In the genomic region with DNA sequence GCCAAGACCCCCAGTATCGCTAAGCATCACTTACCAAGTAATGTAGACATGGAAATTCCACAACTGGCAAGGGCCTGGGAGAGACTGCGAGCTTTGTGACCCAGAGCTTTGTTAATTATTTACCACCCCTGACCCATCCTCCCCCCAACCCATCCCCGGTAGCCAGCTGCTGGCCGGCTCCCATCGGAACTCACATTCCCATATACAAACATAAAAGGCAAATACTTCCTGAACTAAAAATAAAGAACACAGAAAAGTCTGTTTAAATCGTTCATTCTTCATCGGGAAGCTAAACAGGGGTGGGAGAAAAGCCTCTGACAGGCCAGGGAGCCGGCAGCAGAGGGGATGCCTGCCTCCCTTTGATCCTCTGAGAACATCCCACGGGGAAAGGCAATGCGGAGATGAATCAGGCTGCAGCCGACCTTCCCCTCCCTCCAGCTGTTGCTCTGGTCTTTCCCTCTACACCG, we compare ENCODE assay signal across 7 mouse cellular contexts.
DNase-seq lines count a peak whose midpoint lies in the region; ATAC-seq lines count a peak whose summit lies in the region.

No protein-coding gene starts in this region.

- H3K27ac ChIP-seq in embryonic facial prominence, embryonic 14.5 days (replicated peaks; ENCODE audit: low read depth, low read length), result no peak overlapping the region
- no peak overlapping the region for H3K27ac ChIP-seq in midbrain, embryonic 16.5 days (ENCODE audit: low read length)

- ATAC-seq in embryonic facial prominence, embryonic 14.5 days (ENCODE audit: low read depth), result peak; percentile 23; the same call in 1 of the 2 replicates
- no peak for ATAC-seq in midbrain, embryonic 16.5 days

- peak overlapping the region; percentile 27 for H3K4me2 ChIP-seq in embryonic facial prominence, embryonic 14.5 days (ENCODE audit: low read depth, low read length)
- H3K4me2 ChIP-seq in midbrain, embryonic 16.5 days (ENCODE audit: low read length), result peak overlapping the region; percentile 14; the same call in 1 of the 2 replicates

- H3K4me3 ChIP-seq in embryonic facial prominence, embryonic 14.5 days (ENCODE audit: low read depth, low read length), result no peak overlapping the region
- H3K4me3 ChIP-seq in midbrain, embryonic 16.5 days (ENCODE audit: low read depth, low read length), result no peak overlapping the region

- H3K9me3 ChIP-seq in embryonic facial prominence, embryonic 14.5 days (ENCODE audit: control insufficient read depth, low read length), result no peaks in the 10 kb centered on the region; the same call in 1 of the 2 replicates
- H3K9me3 ChIP-seq in midbrain, embryonic 16.5 days (replicated peaks; ENCODE audit: control insufficient read depth, low read length, poor library complexity, severe bottlenecking), result no peaks in the 10 kb centered on the region

- no peaks in the 10 kb centered on the region for H3K36me3 ChIP-seq in embryonic facial prominence, embryonic 14.5 days (ENCODE audit: control insufficient read depth, insufficient read depth, low read length)
- no peaks in the 10 kb centered on the region for H3K36me3 ChIP-seq in midbrain, embryonic 16.5 days (ENCODE audit: control insufficient read depth, insufficient read depth, low read length)

- no peaks in the 10 kb centered on the region for H3K27me3 ChIP-seq in embryonic facial prominence, embryonic 14.5 days (replicated peaks; ENCODE audit: control insufficient read depth, insufficient read depth, low read length)
- H3K27me3 ChIP-seq in midbrain, embryonic 16.5 days (ENCODE audit: control insufficient read depth, insufficient read depth, low read depth, low read length), result no peaks in the 10 kb centered on the region

- intact Hi-C loops in left cerebral cortex, postnatal 36 days (cut with DNase I), result loop anchor here (5.0 kb wide), 1 partner anchor 919 kb away; no protein-coding TSS in a partner anchor

- 8% methylated on average over 12 of the region's 12 CpGs for WGBS in embryonic facial prominence, embryonic 14.5 days
- 12% methylated on average over 12 of the region's 12 CpGs for WGBS in midbrain, embryonic 16.5 days

- peak; percentile 50 for DNase-seq in embryo, embryonic 11 days
- no peak for DNase-seq in embryonic facial prominence, embryonic 14.5 days (ENCODE audit: low spot score)
- peak; percentile 63 for DNase-seq in kidney, postnatal 36 days
- no peak for DNase-seq in left cerebral cortex, postnatal 36 days (ENCODE audit: low spot score in 2 of 2)
- DNase-seq in left cerebral cortex, adult 9 months (ENCODE audit: low spot score in 2 of 2), result no peak
- DNase-seq in thymus, postnatal 10 days (ENCODE audit: low spot score in 2 of 2), result no peak

- 0 out of 2 replicates have a peak, but pooled peaks cover 7% of the 10 kb centered on the region for H3K4me1 ChIP-seq in embryonic facial prominence, embryonic 14.5 days (ENCODE audit: control insufficient read depth, insufficient read depth, low read length)
- peaks cover 4% of the 10 kb centered on the region; the same call in 1 of the 2 replicates for H3K4me1 ChIP-seq in midbrain, embryonic 16.5 days (ENCODE audit: control insufficient read depth, insufficient read depth, low read length)

- no peak overlapping the region for H3K9ac ChIP-seq in embryonic facial prominence, embryonic 14.5 days (ENCODE audit: low read depth, low read length)
- no peak overlapping the region for H3K9ac ChIP-seq in midbrain, embryonic 16.5 days (ENCODE audit: low read depth, low read length)

Comparison
In these comparisons a context has a peak if more than half of its experiments do, and no peak if none do; other contexts are left out.
1. DNase-seq: peak in embryo, embryonic 11 days (single experiment) and kidney, postnatal 36 days (2 of 2); none in embryonic facial prominence, embryonic 14.5 days (single experiment), left cerebral cortex, postnatal 36 days (0 of 2), left cerebral cortex, adult 9 months (0 of 2) and thymus, postnatal 10 days (0 of 2).